Mouse (Mus musculus) neutrophil, adult 5-6 weeks (primary cell): ENCODE data around the gene Sspo. TPM values are rescaled to one million over a fixed set of nuclear protein-coding genes. Genes with fewer than 3 reads are reported as not detected.

Source experiments
- ATAC-seq: fragments of 151-379, 151-347 bp; 2 replicates; pipeline ENCODE4 v1.8.0; 2017; ENCODE audit warnings: mild to moderate bottlenecking, moderate TSS enrichment; ENCODE audit not compliant: insufficient number of reproducible peaks, poor library complexity, low FRiP score, severe bottlenecking; ENCODE audit errors: extremely low read depth
- total RNA-seq: library from RNA; stranded (forward); fragments of 200-1000 nt; gene quantifications from 2 replicates; pipeline ENCODE4 v1.2.3, GENCODE M21; 2017

The Sspo gene
- total RNA-seq, 1 experiment from 2014 or later, result not detected

GRCm38 (mm10) chr6:48466715-48467114 is 18.7 kb downstream of the Sspo start:
- ATAC-seq, result no peak

GRCm38 (mm10) chr6:48467490-48467889 is 19.5 kb downstream of the Sspo start:
- no peak for ATAC-seq

- ATAC-seq, result no peak
Observed at GRCm38 (mm10) chr6:48470739-48471138, 22.7 kb downstream of the Sspo start.

GRCm38 (mm10) chr6:48478446-48478845 is 30.4 kb downstream of the Sspo start:
- no peak for ATAC-seq

GRCm38 (mm10) chr6:48482501-48482900 is 34.5 kb downstream of the Sspo start:
- ATAC-seq, result no peak

- no peak for ATAC-seq
Observed at GRCm38 (mm10) chr6:48487747-48488725, 40.0 kb downstream of the Sspo start.

GRCm38 (mm10) chr6:48489741-48490140 is 41.7 kb downstream of the Sspo start:
- ATAC-seq, result no peak

- ATAC-seq, result no peak
Observed at GRCm38 (mm10) chr6:48491361-48491760, 43.3 kb downstream of the Sspo start.

- ATAC-seq, result no peak
Observed at GRCm38 (mm10) chr6:48493136-48493730, 45.2 kb downstream of the Sspo start.

- ATAC-seq, result no peak
Observed at GRCm38 (mm10) chr6:48497521-48497920, 49.5 kb downstream of the Sspo start.

GRCm38 (mm10) chr6:48503847-48504240 is 55.8 kb downstream of the Sspo start:
- no peak for ATAC-seq

- ATAC-seq, result peak; percentile 63; the same call in 1 of the 2 replicates
Observed at GRCm38 (mm10) chr6:48504241-48504854, 56.3 kb downstream of the Sspo start.

GRCm38 (mm10) chr6:48508087-48508486 is 60.1 kb downstream of the Sspo start:
- ATAC-seq, result no peak

GRCm38 (mm10) chr6:48510426-48510825 is 62.4 kb downstream of the Sspo start:
- no peak for ATAC-seq

GRCm38 (mm10) chr6:48511861-48512260 is 63.8 kb downstream of the Sspo start:
- ATAC-seq, result no peak

GRCm38 (mm10) chr6:48524882-48525281 is 76.9 kb downstream of the Sspo start:
- peak; percentile 76 for ATAC-seq

- ATAC-seq, result no peak
Observed at GRCm38 (mm10) chr6:48527901-48528300, 79.9 kb downstream of the Sspo start.

- no peak for ATAC-seq
Observed at GRCm38 (mm10) chr6:48529261-48529660, 81.2 kb downstream of the Sspo start.

GRCm38 (mm10) chr6:48529871-48530440 is 81.9 kb downstream of the Sspo start:
- no peak for ATAC-seq
